Mouse (Mus musculus) neural tube, embryonic 15.5 days (tissue): ENCODE results near the gene Gpr88. TPM values are rescaled to one million over a fixed set of nuclear protein-coding genes. Genes with fewer than 3 reads are reported as not detected.

Experiments used
- polyA plus RNA-seq: library from polyadenylated mRNA; unstranded; fragments of >200 nt; fragmentation: Nextera tagmentation; extraction: Ambion mirVana; gene quantifications from 2 replicates; pipeline ENCODE4 v1.2.1, GENCODE M21; 2015

Gpr88 gene
- polyA plus RNA-seq, 1 experiment from 2014 or later, result 6.4 TPM

Other genes starting within 250 kb of the Gpr88 start
- 14.6 and 18.7 TPM in 2 replicates for gene Slc30a7, start 246.1 kb downstream of the Gpr88 start, polyA plus RNA-seq
- gene Extl2, start 246.0 kb downstream of the Gpr88 start, polyA plus RNA-seq, result 39.8 and 41.6 TPM in 2 replicates
- gene Vcam1, start 123.8 kb downstream of the Gpr88 start, polyA plus RNA-seq, result 25.9 and 38.1 TPM in 2 replicates
- gene Cdc14a, start 170.5 kb upstream of the Gpr88 start, polyA plus RNA-seq, result 3.5 and 5.4 TPM in 2 replicates